Mouse (Mus musculus): ENCODE data around the gene Rnpep. TPM values are rescaled to one million over a fixed set of nuclear protein-coding genes. Genes with fewer than 3 reads are reported as not detected.

The Rnpep gene
- polyA plus RNA-seq, 1 experiment from 2014 or later: 70.0 TPM

DNA sequence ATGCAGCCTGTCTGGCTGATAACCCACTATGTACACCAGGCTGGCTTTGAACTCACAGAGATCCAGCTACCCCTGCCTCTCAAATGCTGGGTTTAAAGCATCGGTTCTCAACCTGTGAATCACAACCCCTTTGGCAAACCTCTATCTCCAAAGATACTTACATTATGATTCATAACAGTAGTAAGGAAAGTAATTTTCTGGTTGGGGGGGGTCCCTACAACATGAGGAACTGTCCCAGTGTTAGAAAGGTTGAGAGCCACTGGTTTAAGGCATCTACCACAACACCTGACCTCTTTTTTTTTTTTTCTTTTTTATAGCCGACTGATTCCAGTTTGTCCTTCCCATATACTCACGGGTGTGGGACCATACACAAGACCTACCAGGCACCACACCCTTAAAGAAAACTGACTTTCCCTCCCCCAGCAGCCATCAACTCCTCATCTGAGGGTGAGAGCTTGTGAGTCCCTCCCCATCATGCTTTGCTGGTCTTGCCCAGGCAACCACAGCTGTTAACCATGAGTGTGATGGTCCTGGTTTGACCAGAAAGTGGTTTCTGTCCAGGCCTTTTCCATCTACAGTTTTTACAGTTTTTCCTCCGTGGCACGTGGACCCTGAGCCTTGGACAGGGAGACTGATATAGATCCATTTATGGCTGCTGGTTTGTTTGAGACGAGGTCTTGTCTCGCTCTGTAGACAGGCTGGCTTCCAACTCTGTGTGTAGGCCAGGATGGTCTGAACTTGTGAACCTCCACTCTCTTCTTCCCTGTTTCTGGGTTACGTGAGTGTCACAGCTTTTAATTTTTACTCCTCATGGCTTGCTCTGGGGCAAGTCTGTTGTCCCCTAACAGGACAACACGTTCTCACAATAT lies 69.9 kb downstream of the Rnpep start:
- Histone ChIP-seq H3K4me3 (no peak overlapping the region), H3K9me3 (no peaks in the 10 kb centered on the region), H3K27ac (no peak overlapping the region), H3K36me3 (no peaks in the 10 kb centered on the region), H3K4me1 (peaks cover 4% of the 10 kb centered on the region; the same call in 1 of the 2 replicates), H3K27me3 (ENCODE audit: insufficient read depth, poor library complexity, severe bottlenecking) (peaks cover 8% of the 10 kb centered on the region; the same call in 1 of the 2 replicates)
- no peak for DNase-seq (ENCODE audit: low spot score)
- 80% methylated on average over 9 of the region's 9 CpGs for WGBS

Other genes with a start within 250 kb of the Rnpep start
- 0.49 and 0.64 TPM in 2 replicates for gene Lgr6, start 178.8 kb downstream of the Rnpep start, polyA plus RNA-seq (2016; fragmentation: Nextera tagmentation; extraction: Ambion mirVana)
- gene Ptpn7, start 151.4 kb downstream of the Rnpep start, polyA plus RNA-seq (2016; fragmentation: Nextera tagmentation; extraction: Ambion mirVana): 1.5 and 5.0 TPM in 2 replicates
- gene Arl8a, start 137.3 kb downstream of the Rnpep start, polyA plus RNA-seq (2016; fragmentation: Nextera tagmentation; extraction: Ambion mirVana): 28.0 and 36.5 TPM in 2 replicates
- not detected in 2 replicates for gene Gpr37l1, start 116.4 kb downstream of the Rnpep start, polyA plus RNA-seq (2016; fragmentation: Nextera tagmentation; extraction: Ambion mirVana)
- gene Elf3, start 25.5 kb downstream of the Rnpep start, polyA plus RNA-seq (2016; fragmentation: Nextera tagmentation; extraction: Ambion mirVana): 1.2 and 2.8 TPM in 2 replicates
- gene Timm17a, start 29.7 kb upstream of the Rnpep start, polyA plus RNA-seq (2016; fragmentation: Nextera tagmentation; extraction: Ambion mirVana): 336 and 388 TPM in 2 replicates
- gene Lmod1, start 40.7 kb upstream of the Rnpep start, polyA plus RNA-seq (2016; fragmentation: Nextera tagmentation; extraction: Ambion mirVana): 3.6 and 5.2 TPM in 2 replicates
- gene Shisa4, start 91.2 kb upstream of the Rnpep start, polyA plus RNA-seq (2016; fragmentation: Nextera tagmentation; extraction: Ambion mirVana): 33.1 and 39.6 TPM in 2 replicates
- gene Ipo9, start 146.4 kb upstream of the Rnpep start, polyA plus RNA-seq (2016; fragmentation: Nextera tagmentation; extraction: Ambion mirVana): 118 and 134 TPM in 2 replicates

All from heart, embryonic 10.5 days (tissue).